Mouse (Mus musculus): ENCODE data around the gene Fam45a.
"Not testable (repeated sequence)": the region's sequence is repeated elsewhere in the genome, so short reads cannot be mapped to it uniquely, and the experiment has no call there.

The Fam45a gene

DNA sequence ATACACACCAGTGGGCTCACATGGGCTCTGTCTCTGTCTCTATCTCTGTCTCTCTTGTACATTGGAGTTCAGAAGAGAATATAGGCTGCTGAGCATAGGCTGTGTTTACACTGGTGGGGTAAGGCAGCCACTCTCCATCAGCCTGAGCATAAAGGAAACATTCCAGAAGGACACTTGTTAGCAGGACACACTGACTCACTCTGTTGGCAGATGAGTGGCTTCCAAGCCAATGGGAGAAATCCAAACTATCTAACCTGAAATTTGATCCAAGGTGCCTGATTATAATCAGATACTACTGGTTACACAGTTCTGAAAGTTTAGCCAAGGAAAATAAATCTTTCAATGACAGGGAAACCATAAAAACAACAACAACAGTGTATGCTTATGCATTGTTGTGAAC is 34.3 kb downstream of the Fam45a start:
- DNase-seq (ENCODE audit: low spot score): no peak

DNA sequence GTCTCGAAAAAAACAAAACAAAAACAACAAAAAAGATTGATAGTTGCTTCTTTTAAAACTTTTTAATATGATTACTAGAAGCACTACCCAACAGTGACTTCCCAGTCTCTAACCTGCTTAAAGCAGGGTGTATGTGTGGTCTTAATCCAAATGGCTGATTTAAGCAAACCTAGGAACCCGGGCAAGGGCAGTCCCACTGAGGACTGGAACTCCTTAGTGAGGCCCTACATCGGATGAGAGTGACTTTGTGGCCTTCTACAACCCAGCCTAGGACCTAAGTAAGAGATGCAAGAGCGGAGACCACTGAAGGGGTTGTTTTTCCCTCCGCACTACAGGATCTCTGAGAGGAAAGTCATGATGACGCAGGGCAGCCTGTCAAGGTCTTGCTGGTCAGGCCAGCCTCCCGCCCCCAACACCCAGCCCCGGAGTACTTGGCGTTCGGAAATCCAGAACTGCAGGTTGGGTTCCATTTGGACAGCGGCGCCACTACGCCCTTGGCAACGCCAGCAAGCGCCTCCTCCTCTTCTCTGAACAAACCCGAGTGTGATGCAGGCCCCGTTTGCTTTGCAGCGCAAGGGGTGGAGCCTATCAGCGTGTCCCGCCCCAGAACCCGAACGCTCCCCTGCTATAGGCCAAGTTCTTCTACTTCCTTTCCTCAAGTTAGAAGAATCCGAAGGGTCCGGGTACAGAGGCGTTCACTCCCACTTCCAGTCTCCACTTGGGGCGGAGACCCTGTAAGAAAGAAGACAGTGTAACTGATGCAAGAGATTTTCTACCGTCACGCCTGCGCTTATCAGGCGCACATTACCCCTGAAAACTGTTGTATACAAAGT is 49.7 kb downstream of the Fam45a start, which contains the start of gene Sfxn4:
Sfxn4 (minus strand) TSS at position 612 of the 833 bp plus-strand sequence.
- peak; percentile 96 for DNase-seq (ENCODE audit: low spot score)

DNA sequence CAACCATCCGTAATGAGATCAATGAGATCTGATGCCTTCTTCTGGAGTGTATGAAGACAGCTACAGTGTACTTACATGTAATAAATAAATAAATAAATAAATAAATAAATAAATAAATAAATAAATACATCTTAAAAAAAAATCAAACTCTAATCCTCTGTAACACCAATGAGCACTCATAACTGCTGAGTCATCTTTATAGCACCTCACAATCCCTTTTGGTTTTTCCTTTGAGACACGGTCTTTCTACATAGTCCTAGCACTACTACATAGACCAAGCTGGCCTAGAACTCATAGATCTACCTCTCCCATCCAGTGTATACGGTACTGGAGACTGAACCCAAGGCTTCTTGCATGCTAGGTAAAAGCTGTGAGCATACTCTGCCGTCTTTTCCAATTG is 54.8 kb downstream of the Fam45a start:
- not testable (repeated sequence) for DNase-seq (ENCODE audit: low spot score)

DNA sequence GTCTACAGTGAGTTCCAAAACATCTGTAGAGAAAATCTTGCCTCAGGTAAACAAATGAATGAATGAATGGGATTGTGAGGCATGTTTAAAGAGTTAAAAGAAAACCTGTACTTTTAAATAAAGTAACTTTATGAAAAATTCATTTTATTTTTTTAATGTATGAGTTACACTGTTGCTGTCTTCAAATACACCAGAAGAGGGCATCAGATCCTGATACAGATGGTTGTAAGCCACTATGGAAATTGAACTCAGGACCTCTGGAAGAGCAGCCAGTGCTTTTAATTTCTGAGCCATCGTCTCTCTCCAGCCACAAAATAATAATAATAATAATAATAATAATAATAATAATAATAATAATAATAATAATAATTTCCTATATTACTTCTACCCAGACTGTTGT is 59.1 kb downstream of the Fam45a start:
- DNase-seq (ENCODE audit: low spot score): no peak

DNA sequence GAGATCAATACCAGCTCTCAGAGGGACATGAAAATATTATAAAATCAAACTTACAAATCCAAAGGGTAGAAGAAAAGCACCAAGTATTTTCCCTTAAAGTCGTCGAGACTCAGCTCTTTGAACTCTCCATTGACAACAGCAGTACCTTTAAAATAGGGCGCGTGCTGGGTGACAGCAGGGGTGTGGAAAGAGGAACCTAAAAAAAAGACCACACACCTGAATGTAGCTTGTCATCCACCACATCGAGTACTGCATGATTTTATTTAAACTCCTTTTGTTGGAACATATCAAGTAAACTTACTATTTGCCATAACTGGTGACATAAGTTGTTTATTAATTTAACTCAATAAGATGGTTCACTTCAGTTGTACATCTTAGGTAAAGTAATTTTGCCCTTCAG is 60.0 kb downstream of the Fam45a start:
- DNase-seq (ENCODE audit: low spot score): no peak

DNA sequence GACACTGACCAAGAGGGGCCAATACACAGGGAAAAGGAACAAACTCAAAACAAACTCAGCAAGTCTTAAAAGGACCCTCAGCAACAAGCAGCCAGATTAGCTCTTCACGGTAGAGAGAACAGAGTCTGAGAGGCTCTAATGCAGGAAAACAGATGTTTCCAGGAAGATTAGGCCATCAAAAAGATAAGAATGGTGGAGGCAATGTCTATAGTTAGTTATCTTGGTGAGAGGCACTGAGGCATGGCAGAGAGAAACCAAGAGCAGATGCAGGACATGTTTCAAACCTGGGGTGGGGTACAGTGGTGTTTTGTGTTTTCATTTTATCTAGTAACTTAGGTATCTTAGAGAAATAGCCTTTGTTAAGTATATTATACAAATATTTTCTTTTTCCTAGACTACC is 60.9 kb downstream of the Fam45a start:
- no peak for DNase-seq (ENCODE audit: low spot score)

DNA sequence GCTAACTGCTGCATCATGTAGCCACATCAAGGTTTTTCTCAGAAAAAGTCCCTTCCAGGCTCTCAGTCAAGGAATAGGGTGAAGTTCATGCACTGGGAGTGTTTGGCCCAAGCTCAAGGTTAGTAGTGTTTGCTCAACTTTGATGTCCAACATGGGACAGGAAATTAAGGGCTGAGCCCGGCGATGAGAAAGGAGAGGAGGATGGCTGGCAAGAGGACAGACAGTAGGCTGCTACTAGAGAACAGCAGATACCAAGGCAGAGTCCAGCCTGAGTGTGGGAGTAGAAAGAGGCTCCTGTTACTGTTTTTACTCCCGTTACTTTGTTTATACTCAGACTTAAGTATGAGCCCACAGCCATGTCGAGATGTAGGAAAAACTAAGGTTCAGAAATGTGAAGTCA is 62.1 kb downstream of the Fam45a start:
- no peak for DNase-seq (ENCODE audit: low spot score)

DNA sequence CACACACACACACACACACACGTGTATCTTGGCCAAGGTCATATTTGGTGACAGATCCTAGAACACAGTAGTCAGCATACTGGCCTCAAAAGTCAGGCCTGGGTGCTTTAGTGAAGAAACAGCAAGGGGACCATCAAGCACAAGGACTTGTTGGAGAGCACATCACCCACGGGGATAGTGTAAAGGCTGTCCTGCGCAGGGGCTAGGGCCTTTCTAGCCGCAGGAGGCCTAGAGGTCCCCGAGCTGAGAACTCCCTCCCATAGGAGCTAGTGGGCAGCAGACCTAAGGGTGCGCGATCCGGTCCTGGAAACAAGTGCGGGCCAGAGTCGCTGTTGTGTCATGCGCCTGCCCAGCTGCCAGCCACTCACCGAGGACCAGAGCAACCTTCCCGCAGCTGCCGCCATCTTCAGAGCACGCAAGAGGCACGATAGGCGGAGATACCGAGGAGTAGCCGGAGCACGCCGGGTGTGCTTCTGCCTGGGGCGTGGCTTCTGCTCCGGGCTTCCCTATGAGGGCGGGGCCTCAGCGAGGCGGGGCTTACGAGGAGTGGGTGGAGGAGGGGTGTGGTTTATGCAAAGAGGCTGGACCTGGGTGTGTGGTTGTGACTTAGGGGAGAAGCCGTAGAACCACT is 62.8 kb downstream of the Fam45a start, which contains the start of gene Prdx3:
Prdx3 (minus strand) TSS at position 493 of the 631 bp plus-strand sequence.
- peak; percentile 98 for DNase-seq (ENCODE audit: low spot score)

DNA sequence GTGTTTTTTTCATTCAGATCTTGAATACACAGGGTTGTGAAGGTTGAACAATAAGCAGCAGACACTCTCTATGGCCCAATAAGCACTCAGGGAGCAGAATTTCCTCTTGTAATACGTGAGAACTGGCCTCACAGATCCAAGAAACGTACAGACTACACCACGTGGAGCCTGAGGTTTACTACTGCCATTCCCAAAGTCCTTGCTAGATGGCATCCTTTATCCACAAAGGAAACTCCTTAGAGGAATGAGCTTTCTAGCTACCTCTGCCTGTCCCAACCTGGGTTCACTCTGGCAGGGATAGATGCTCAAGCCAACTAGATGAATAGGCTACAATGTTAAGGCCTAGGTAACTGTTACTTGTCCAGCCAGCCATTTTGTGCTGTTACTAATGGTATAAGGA is 71.7 kb downstream of the Fam45a start:
- DNase-seq (ENCODE audit: low spot score): peak; percentile 72

All from lung, postnatal 25 days (tissue).